ENCODE assay signal across 1 mouse cellular context in the genomic region with DNA sequence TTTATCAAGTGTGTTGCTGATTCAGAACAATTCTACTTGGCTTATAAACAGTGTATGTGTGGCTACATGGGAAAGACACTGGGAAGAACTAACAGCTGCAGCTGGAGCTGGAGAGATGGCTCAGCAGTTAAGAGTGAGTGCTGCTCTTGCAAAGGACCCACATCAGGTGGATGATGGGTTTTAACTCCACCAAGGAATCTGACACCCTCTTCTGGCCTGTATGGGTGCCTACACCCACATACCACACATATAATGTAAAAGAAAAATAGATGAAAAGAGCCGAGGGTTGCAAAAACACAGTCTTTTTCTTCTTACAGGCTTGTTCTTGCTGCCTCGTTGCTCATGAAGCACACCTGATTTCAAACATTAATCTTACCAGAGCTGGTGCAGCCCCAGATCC.
A peak's percentile ranks its signal among the peaks of the same experiment; 100 is the strongest.
TF ChIP-seq lines count a peak whose summit lies in the region.

No protein-coding gene starts in this region.

TF ChIP-seq in MEL, 35 proteins besides CTCF, POLR2A, EP300 and RAD21:
- no peak for TF ChIP-seq CHD2 (IDR thresholded peaks at IDR 0.05; ENCODE audit: low read length)
- no peak for TF ChIP-seq MYB (IDR thresholded peaks at IDR 0.05; ENCODE audit: low read depth, low read length)
- TF ChIP-seq SMC3 (IDR thresholded peaks at IDR 0.05; ENCODE audit: low read depth, low read length), result 0 out of 2 replicates have a peak, but pooled peaks have one; percentile 22
- TF ChIP-seq POLR2AphosphoS2 (IDR thresholded peaks at IDR 0.05; ENCODE audit: low read length), result no peak
- TF ChIP-seq ETS1 (IDR thresholded peaks at IDR 0.05; ENCODE audit: low read depth, low read length), result no peak
- TF ChIP-seq BHLHE40 (IDR thresholded peaks at IDR 0.05; ENCODE audit: borderline replicate concordance, low read depth, low read length), result no peak
